ENCODE assay signal across 8 mouse cellular contexts in genomic region chr3:28531294-28531956, GRCm38 (mm10).
A peak's percentile ranks its signal among the peaks of the same experiment; 100 is the strongest.
DNase-seq lines count a peak whose midpoint lies in the region; ATAC-seq and TF ChIP-seq lines count a peak whose summit lies in the region.
"Had no signal": no experiment of that assay in that cellular context is flagged by ENCODE, and none has a peak within 500 bp of the region (broad histone marks: within the 10 kb centered on the region; RNA-seq: fewer than 3 reads in every experiment).

No protein-coding gene starts in this region.

- no peaks in the 10 kb centered on the region for H3K9me3 ChIP-seq in hindbrain, embryonic 12.5 days (replicated peaks)
- H3K9me3 ChIP-seq in hindbrain, embryonic 10.5 days = no peaks in the 10 kb centered on the region
- no peaks in the 10 kb centered on the region for H3K9me3 ChIP-seq in E14TG2a.4 (ENCODE audit: low read length)
- H3K9me3 ChIP-seq in hindbrain, postnatal 0 days (ENCODE audit: low read length) = no peaks in the 10 kb centered on the region

- 0 out of 2 replicates have a peak, but pooled peaks have one; percentile 35 for ATAC-seq in hindbrain, embryonic 12.5 days (ENCODE audit: low FRiP score)
- ATAC-seq in hindbrain, postnatal 0 days = peak; percentile 72
- ATAC-seq: liver, postnatal 0 days had no signal

- DNase-seq in hindbrain, embryonic 10.5 days (ENCODE audit: low spot score) = no peak
- peak; percentile 21 for DNase-seq in R1 (ENCODE audit: low read depth, low spot score)
- peak; percentile 32 for DNase-seq in hindbrain, postnatal 0 days (ENCODE audit: low spot score)
- no peak for DNase-seq in kidney, adult 11 months
- no peak for DNase-seq in kidney, adult 8-10 months
- DNase-seq: liver, postnatal 0 days had no signal

- no peaks in the 10 kb centered on the region for H3K4me1 ChIP-seq in hindbrain, embryonic 12.5 days
- no peaks in the 10 kb centered on the region for H3K4me1 ChIP-seq in hindbrain, embryonic 10.5 days (replicated peaks)
- peaks cover 16% of the 10 kb centered on the region for H3K4me1 ChIP-seq in E14TG2a.4 (replicated peaks; ENCODE audit: low read depth, low read length)
- H3K4me1 ChIP-seq in hindbrain, postnatal 0 days (ENCODE audit: insufficient read depth, low read length) = no peaks in the 10 kb centered on the region

- no peak for TF ChIP-seq CTCF in E14TG2a.4 (conservative IDR thresholded peaks at IDR 0.05; ENCODE audit: low read length)
- no peak for TF ChIP-seq CTCF in hindbrain, postnatal 0 days (IDR thresholded peaks at IDR 0.05; ENCODE audit: low read depth)

- 76% methylated on average over 15 of the region's 15 CpGs for WGBS in hindbrain, embryonic 12.5 days
- 79% methylated on average over 15 of the region's 15 CpGs for WGBS in hindbrain, embryonic 10.5 days
- WGBS in hindbrain, postnatal 0 days = 73% methylated on average over 15 of the region's 15 CpGs

- H3K4me3 ChIP-seq in hindbrain, embryonic 12.5 days = no peak overlapping the region
- no peak overlapping the region for H3K4me3 ChIP-seq in hindbrain, embryonic 10.5 days
- H3K4me3 ChIP-seq in E14TG2a.4 (replicated peaks; ENCODE audit: low read length) = peak overlapping the region; percentile 55
- H3K4me3 ChIP-seq in hindbrain, postnatal 0 days (ENCODE audit: low read length) = no peak overlapping the region

- no peak overlapping the region; the same call in 1 of the 2 replicates for H3K27ac ChIP-seq in hindbrain, embryonic 12.5 days
- no peak overlapping the region for H3K27ac ChIP-seq in hindbrain, embryonic 10.5 days
- H3K27ac ChIP-seq in hindbrain, postnatal 0 days = no peak overlapping the region

- H3K36me3 ChIP-seq in hindbrain, embryonic 12.5 days = no peaks in the 10 kb centered on the region
- H3K36me3 ChIP-seq in hindbrain, embryonic 10.5 days = no peaks in the 10 kb centered on the region
- H3K36me3 ChIP-seq in E14TG2a.4 (ENCODE audit: insufficient read depth, low read length) = no peaks in the 10 kb centered on the region
- H3K36me3 ChIP-seq in hindbrain, postnatal 0 days (ENCODE audit: insufficient read depth, low read length) = no peaks in the 10 kb centered on the region

- no peak overlapping the region for H3K4me2 ChIP-seq in hindbrain, embryonic 12.5 days (replicated peaks)
- H3K4me2 ChIP-seq in hindbrain, postnatal 0 days (ENCODE audit: low read depth, low read length) = no peak overlapping the region

- H3K9ac ChIP-seq in hindbrain, embryonic 12.5 days = no peak overlapping the region
- no peak overlapping the region for H3K9ac ChIP-seq in hindbrain, postnatal 0 days (replicated peaks; ENCODE audit: low read length)
- H3K9ac ChIP-seq: liver, postnatal 0 days had no signal

- H3K27me3 ChIP-seq in hindbrain, embryonic 12.5 days = no peaks in the 10 kb centered on the region
- no peaks in the 10 kb centered on the region for H3K27me3 ChIP-seq in hindbrain, embryonic 10.5 days (ENCODE audit: insufficient read depth, poor library complexity, severe bottlenecking)
- H3K27me3 ChIP-seq in E14TG2a.4 (ENCODE audit: insufficient read depth, low read length) = no peaks in the 10 kb centered on the region
- H3K27me3 ChIP-seq in hindbrain, postnatal 0 days (ENCODE audit: insufficient read depth, low read length) = no peaks in the 10 kb centered on the region

Comparison
In these comparisons a context has a peak if more than half of its experiments do, and no peak if none do; other contexts are left out.
1. DNase-seq: peak in R1 (single experiment) and hindbrain, postnatal 0 days (single experiment); none in hindbrain, embryonic 10.5 days (single experiment), kidney, adult 11 months (single experiment) and kidney, adult 8-10 months (0 of 2).